Mouse (Mus musculus) embryo, embryonic 10.5 days (tissue): Measurements from ENCODE around the gene Tdgf1.

Source experiments
- DNase-seq: peaks from one replicate; pipeline ENCODE4 v3.0.0-alpha.2; 2015; ENCODE audit warnings: low spot score

Tdgf1 gene

DNA sequence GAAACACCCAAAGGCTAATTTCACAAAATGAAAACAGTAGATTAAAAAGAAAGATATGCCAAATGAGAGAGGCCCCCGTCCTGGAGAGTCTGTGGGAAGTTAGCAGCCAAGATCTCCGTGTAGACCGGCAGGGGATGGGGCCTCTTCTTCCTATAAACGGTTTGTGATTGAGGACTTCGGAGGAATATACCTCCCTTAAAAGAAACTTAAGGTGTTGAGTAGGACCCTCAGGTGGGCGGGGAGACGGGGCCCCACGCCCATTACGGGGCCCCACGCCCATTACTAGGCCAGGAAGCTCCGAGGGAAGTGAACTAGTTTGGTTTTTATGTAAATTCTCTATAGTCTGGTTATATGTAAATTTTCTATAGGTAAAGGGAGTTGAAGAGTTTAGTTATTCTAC is at the start of gene Tdgf1:
Gene Tdgf1 (minus strand): TSS at position 233 of the 400 bp plus-strand sequence.
- peak; percentile 14 for DNase-seq

DNA sequence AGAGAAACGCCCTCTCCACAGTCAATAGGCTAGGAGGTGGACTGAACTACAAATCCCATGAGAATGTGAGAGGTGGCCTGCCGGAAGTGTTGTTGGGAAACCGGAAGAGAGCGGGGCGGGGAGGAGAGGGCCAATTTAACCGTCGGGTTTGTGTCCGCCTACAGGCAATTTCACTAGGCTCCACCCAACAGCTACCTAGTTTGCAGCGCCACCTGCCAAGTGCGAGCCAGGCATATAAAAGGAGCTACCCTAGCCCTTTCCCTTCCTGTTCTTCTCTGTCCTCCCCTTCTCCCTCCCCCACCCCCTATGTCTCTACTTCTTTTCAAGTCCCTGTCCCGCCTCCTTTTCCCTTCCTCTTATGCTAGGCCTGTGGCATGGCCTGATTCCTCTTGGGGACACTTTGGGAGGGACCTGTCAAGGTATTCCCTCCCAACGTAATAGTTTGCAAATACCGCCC is 48.8 kb upstream of the Tdgf1 start:
- peak; percentile 91 for DNase-seq

GRCm38 (mm10) chr9:110993281-110993709 is 47.3 kb upstream of the Tdgf1 start:
- no peak for DNase-seq

- no peak for DNase-seq
Observed at GRCm38 (mm10) chr9:110990204-110990603, 44.2 kb upstream of the Tdgf1 start, which contains the start of gene Rtp3. Gene Rtp3, minus strand, starts transcription at chr9:110990583.

DNA sequence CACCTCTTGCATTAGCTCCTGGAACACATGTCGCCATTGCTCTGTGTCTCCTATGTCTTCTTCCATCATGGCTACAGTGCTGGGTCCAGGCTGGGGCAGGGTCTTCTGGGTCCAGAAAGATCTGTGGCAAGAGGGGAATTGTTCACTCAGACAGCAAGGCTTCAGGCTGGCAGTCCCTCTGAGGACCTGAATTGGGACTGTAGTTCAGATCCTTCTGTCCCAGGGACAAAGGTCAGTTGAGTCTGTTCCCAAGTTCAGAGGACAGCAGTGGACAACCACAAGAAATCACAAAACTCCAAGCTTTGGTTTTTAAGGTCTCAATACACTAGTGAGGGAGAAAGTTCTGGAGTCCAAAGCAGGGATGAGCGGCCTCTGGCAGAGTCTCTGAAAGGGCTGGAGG is 43.6 kb upstream of the Tdgf1 start:
- no peak for DNase-seq

GRCm38 (mm10) chr9:110989141-110989540 is 43.2 kb upstream of the Tdgf1 start:
- no peak for DNase-seq

DNA sequence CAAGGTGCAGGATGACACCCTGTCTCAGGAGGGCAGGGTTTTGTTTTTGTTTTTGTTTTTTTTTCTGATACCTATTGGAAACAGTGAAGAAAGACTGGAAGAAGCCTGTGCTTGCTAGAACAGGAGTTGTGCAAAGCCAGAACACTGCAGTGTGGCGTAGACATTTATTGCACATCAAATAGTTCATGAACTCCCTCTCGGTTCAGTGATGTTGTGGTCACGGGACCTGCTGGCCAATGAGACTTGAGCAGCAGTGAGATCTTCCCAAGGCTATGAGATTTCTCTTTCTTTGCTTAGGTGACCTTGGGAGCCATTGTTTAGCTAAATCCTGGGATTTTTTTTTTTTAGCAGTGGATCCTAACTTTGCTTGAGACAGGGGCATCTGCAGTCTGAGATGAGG is 42.1 kb upstream of the Tdgf1 start:
- no peak for DNase-seq

DNA sequence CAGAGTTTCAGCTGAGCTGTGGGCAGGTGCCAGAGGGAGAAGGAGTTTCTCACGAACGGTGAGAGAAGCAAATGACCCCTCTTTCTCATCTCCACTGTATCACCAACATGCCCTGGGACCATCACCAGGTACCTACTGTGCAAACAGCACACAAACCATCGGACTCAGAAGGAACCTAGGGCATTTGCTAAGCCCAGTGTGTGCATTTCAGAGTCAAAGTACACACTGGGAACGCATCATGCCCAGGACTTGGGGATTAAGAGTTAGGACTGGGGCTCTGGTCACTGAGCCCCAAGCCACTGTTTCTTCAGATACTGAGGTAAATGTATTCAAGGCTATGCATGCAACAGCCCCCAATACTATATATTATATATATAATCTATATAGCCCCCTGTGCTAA is 41.4 kb upstream of the Tdgf1 start:
- DNase-seq: no peak

GRCm38 (mm10) chr9:110985951-110986350 is 40.0 kb upstream of the Tdgf1 start:
- no peak for DNase-seq

DNA sequence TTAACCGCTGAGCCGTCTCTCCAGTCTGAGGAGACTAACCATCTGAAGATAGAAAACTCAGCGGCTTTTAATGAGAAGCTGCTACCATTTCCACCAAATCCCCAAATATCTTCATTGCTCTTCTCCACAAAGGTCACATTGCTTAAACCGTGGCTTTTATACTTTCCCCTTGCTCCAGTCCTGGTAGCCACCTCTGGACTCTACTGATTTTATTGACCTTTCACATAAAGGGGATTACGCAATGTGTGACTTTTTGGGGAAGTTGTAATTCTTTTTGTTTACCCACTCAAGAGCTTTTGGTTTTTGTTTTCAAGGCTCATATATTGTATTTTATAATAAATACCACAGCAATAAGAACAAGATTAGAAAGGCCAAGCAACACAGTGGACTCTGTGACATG is 39.6 kb upstream of the Tdgf1 start:
- DNase-seq: no peak

DNA sequence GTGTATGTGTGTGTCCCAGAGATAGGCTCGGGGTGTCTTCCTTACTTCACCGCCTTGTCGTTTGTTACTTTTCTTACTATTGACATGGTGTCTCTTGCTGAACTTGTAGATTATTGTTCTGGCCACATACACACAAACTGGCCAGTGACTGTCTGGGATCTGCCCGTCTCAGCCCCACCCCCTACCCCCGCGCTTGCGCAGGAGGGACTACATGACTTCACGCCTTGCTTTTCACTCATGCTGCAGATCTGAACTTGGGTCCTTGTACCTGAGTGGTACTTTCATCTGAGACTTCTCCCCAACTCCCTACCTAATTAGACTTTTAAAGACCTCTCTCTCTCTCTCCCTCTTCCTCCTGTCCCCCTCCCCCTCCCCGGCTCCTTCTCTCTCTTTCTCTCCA is 38.1 kb upstream of the Tdgf1 start:
- no peak for DNase-seq

DNA sequence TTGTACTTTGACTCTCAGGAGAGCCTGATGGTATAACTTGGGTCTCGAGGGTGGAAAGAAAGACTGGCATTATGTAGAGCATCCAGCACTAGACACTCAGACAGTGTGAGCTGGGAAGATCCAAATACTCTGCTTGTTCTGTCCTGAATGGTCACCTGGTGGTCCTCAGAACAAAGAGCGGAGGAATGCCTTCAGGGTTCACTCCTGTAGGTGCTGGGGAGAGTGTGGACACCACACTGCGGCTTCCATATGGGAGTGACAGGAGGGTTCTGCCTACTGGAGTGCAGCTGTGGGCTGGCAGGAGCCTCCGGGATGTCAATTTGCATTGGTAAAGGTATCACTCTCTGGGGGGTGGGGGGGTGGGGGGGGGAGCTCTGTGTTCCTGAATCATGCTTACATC is 36.4 kb upstream of the Tdgf1 start:
- DNase-seq: no peak

DNA sequence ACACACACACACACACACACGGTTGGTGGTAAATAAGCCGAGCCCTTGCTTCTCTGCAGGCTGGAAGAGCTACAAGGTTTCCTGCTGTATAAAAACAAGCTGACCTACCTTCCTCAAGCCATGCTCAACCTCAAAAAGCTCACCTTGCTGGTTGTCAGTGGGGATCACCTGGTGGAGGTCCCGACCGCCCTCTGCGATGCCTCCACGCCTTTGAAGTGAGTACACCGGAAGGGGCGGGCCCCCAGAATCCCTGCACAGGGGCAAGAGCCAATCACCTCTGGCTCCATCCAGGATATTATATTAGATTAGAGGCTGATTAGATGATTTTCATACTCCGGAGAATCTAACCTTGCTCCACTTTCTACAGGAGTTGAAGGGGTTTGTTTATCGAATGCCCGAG is 33.5 kb upstream of the Tdgf1 start:
- DNase-seq: no peak

DNA sequence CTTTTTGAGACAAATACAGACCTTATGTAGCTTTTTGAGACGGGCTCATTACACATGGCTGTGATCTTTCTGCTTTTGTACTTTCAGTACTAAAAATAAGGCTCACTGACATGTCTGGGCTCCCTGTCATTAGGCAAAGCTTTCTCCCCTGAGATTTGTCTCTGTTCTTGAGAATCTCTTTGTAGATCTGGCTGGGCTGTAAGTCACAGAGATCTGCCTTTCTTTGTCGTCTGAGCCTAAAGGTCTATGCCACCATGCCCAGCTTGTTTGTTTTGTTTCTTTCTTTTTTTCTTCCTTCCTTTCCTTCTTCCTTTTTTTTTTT is 19.9 kb upstream of the Tdgf1 start:
- DNase-seq: no peak

DNA sequence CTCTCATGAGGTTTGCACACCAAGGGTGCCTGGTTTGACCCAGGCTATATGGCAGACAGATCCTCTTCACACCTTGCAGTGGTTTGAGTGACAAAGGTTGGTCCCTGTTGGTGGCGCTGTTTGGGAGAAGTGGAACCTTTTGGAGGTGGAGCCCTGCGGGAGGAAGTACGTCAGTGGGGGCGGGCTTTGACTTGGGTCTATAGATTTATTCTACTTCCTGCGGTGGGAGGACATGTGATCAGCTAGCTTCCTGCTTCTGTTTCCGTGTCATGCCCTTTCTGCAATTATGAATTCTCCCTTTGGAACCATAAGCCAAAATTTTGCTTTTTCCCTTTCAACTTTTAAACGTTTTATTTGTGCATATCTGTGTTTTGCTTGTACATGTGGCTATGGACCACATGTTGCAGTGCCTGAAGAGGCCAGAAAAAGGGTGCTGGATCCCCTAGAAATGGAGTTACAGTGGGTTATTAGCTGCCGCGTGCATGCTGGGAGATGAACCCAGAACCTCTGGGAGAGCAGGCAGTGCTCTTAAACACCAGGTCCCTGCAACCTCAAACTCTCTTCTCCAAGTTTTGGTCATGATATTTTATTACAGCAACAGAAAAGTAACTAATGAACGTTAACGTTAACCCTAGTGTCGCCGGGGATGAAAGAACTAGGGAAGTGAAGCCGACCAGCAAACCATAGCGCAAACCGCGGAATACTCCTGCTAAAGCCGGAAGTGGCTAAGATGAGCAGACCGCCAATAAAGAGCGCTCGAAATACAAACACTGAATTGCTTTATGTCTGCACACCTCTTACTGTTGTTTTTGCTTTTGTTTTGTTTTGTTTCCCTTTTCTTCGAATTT is 19.3 kb upstream of the Tdgf1 start:
- DNase-seq: no peak

- DNase-seq: no peak
Observed at GRCm38 (mm10) chr9:110963566-110964115, 17.7 kb upstream of the Tdgf1 start.

GRCm38 (mm10) chr9:110961386-110961785 is 15.4 kb upstream of the Tdgf1 start:
- no peak for DNase-seq

GRCm38 (mm10) chr9:110960230-110961149 is 14.5 kb upstream of the Tdgf1 start:
- DNase-seq: no peak

- no peak for DNase-seq
Observed at GRCm38 (mm10) chr9:110959669-110960068, 13.7 kb upstream of the Tdgf1 start.

GRCm38 (mm10) chr9:110955962-110956361 is 10.0 kb upstream of the Tdgf1 start:
- DNase-seq: no peak

DNA sequence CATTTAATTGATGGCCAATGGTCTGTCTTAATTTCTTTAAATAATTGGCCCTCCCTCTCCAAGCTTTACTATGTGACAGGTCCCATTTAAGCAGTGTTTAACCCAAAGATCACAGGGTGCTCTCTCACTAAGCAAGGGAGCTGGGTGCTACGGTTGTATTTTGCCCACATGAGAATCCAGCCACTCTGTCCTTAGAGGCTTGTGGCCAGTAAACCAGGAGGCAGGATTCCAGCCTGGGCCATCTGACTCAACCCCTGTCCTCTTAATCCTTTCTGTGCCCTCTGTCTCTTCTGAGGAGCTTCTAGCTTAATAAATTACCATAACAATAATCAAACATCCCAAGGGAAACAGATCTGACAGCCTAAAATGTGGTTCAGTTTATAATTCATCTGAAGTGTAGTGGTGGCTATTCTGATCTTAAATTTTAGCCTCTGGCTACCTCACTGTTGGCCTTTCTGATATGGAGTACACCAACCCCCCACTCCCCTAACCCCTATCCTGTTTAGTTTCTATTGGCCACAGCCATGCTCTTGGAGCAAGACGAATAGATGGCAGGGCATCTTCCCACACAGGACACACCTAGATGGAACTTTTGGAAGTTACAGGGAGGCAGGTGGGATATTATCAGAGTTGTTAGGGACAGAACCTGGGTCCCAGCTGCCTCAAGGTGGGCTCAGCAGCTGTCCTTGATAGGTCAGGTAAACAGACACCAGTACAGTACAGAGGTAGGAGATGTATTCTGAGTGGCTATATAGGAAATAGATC is 8.9 kb upstream of the Tdgf1 start:
- DNase-seq: no peak
